Mouse (Mus musculus): ENCODE measurements around the gene Tcap.
A peak's percentile ranks its signal among the peaks of the same experiment; 100 is the strongest.
"Not testable (repeated sequence)": the region's sequence is repeated elsewhere in the genome, so short reads cannot be mapped to it uniquely, and the experiment has no call there.

Tcap gene

DNA sequence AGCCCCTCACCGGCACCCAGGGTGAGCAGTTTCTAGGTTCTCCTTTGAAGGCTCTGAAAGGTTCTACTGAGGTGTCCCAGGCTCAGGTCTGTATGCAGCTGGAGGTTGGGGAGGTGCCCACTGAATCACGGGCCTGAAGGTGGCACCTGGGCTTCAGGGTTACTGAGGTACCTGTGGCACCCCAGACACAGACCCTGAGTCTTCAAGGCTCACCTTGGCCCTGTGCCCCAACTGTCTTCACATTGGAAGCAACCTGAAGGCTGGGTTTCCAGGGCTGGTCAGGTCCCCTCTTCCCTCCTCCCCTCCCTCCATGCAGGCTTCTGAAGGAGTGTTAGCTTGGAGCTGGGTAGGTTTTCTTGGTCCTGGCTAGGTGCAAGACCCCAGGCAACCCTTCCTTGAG, 2.0 kb upstream of the Tcap start:
- DNase-seq (ENCODE audit: extremely low spot score, low spot score), result no peak

DNA sequence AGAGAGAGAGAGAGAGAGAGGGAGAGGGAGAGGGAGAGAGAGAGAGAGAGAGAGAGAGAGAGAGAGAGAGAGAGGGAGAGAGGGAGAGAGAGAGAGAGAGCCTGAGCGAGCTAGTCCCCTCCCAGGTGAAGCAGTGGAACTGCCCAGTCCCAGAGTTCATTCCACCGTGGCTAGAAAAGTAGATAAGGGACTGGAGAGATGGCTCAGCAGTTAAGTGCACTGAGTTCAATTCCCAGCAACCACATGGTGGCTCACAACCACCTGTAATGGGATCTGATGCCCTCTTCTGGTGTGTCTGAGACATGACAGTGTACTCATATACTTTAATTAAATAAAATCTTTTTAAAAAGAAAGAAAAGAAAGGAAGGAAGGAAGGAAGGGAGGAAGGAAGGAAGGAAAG, 1.2 kb upstream of the Tcap start:
- not testable (repeated sequence) for DNase-seq (ENCODE audit: extremely low spot score, low spot score)

DNA sequence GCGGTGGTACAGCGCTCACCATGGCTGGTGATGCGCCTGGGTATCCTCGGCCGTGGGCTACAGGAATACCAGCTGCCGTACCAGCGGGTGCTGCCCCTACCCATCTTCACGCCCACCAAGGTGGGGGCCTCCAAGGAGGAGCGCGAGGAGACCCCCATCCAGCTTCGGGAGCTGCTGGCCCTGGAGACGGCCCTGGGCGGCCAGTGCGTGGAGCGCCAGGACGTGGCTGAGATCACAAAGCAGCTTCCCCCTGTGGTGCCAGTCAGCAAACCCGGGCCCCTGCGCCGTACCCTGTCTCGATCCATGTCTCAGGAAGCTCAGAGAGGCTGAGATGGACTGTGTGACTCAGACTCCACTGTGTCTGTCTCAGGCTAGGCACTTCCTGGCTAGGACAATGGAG, 605 bp downstream of the Tcap start:
- DNase-seq (ENCODE audit: extremely low spot score, low spot score), result no peak

DNA sequence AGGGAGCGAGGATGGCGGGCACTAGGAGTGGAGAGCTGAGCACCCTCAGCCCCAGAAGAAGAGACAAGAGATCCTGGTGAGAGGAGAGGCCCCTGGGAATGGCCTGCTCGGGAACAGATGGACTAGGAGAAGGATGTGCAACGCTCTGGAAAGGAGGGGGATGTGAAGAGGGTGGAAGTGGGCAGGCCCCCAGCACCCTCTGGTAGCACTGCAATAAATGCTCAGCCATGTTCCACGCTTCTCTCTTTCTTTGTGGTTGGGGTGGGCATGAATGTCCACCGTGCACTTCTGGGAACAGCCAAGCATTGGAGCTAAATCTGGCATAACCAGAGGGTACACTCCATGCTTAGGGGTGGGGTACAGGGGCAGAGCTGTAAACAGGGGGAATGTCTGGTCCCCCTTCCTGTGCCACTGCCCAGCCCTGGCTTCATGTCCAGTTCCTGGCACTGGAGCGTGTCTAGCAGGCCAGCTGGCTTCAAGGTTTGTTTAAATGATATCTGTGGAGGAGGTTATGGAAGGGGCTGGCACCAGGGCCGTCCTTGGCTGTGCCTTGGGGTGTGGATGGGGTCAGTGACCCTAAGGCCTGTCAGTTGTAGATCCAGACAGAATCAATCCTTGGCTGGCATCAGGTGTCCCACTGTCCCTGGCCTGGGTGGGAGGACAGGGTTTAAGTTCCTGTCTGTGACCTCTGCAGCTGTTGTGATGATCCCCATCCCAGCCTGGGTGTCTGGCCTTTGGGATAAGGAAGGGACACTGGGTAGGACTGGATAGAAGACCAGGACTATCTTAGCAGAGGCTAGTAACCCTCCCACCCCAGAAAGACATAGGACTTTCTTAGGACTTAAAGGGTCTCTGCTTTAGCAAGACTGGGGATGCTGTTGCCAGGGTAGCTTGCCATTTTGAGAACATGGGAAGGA, 1.4 kb downstream of the Tcap start:
- no peak for DNase-seq (ENCODE audit: extremely low spot score, low spot score)

DNA sequence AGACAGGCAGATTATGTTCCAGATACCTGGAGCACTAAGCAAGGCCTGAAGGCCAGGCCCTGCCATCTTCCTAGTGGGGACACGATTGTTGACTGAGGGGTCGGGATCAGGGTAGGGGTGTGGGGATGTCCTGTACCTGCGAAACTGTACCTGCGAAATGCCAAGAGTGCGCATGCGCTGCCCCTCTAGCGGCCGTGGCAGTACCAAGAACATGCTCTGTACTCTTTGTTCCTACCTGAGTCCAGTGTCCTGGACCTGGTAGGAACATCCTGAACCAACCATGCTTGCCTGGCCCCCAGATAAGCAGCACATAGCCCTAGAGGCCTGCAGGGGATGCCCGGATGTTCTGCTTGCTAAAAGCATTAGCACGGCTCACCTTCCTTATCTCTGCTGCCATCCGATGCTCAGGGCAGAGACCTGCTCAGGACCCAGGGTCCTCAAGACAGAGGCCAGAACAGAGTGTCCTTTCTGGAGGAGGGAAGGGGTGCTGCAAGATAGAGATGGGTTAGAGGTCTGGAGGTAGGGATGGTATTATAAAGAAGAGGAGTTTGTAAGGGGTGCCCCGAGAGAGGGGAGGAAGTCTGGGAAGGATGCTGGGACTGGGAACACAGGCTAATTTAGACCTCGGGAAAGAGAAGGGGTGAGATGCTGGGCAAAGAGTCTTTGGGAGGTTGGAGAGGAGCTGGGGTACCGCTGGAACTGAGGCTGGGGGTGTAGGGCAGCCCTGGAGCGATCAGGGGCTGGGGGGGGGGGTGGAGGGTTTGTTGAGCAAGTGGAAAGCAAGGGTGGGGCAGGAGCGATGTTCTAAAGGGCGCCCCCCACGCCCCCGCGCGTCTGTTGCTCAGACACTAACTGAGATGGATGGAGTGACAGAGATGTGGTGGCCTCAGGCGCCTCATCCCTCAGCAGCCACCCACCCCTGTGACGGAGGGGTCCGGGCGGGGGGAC, 2.3 kb downstream of the Tcap start, which contains the start of gene Pnmt:
Pnmt (plus strand) TSS at position 813 of the 948 bp plus-strand sequence.
- DNase-seq (ENCODE audit: extremely low spot score, low spot score), result no peak

DNA sequence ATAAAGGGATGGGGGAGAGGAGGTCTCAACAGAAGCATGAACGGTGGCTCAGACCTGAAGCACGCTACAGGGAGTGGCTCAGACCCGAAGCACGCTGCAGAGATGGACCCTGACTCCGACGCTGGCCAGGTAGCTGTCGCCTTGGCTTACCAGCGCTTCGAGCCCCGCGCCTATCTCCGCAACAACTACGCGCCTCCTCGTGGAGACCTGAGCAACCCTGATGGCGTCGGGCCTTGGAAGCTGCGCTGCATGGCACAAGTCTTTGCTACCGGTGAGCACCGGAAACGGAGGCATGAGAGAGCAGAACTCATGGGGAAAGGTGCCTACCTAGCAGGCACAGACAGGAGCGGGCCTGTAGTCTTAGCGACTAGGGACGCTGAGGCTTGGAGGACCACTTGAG, 3.0 kb downstream of the Tcap start:
- no peak for DNase-seq (ENCODE audit: extremely low spot score, low spot score)

DNA sequence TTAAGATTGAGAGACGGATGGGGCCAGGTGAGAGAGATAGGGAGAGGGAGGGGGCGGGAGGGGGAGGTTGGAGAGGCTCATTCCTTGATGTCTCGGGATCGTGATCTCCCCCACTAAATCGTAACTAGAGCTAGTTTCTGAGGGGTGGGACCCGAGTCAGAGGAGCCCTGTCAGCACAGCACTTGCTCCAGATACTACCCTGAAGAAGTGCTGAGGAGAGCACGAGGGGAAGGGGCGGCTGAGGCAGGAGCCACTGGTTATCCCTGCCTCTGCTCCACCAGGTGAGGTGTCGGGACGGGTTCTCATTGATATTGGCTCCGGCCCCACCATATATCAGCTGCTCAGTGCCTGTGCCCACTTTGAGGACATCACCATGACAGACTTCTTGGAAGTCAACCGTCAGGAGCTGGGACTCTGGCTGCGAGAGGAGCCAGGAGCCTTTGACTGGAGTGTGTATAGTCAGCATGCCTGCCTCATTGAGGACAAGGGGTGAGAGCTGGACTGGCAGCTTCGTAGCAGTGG, 3.5 kb downstream of the Tcap start:
- no peak for DNase-seq (ENCODE audit: extremely low spot score, low spot score)

DNA sequence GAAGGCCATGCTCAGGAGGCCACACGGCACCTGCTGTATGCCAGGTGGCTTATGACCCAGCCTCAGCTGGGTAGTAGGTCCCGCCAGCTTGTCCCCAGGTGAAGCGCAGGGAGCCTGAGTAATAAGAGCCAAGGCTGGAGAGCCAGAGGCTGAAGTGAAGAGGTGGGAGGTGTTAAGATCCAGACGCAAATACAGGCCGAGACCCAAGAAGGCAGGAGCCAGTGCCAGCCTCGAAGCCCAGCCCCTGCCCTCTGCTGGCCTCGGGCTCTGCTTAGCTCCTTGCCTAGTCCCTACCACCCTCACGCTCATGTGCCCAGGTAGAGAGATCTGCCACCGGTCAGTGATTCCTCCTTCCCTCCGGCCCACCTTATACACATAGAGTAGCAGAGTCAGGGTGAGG, 4.7 kb downstream of the Tcap start:
- no peak for DNase-seq (ENCODE audit: extremely low spot score, low spot score)

DNA sequence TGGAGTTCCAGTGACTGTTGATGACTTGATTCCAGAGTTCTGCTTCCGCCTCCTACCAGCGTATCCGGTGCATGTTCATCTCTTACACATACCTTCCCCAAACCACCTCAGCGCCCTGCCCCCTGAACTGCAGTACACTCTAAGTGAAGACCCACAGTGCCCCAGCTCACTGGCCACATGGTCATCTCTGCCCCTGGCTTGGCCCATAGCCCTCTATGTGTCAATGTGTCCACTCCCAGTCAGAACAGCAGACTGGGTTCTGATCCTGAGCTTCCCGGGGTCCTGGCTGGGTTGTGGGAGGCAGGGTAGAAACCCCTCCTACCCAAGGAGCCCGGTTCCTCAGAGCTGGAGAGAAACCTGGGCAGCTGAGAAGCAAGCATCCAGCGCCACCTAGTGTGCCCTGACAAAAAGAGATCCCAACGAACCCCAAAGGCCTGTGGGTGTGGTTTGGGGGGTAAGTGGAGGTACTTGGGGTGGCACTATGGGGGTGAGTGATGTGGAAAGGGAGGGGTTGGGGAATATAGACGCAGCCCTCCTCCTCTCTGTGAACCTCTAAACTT, 5.7 kb downstream of the Tcap start:
- DNase-seq (ENCODE audit: extremely low spot score, low spot score), result no peak

DNA sequence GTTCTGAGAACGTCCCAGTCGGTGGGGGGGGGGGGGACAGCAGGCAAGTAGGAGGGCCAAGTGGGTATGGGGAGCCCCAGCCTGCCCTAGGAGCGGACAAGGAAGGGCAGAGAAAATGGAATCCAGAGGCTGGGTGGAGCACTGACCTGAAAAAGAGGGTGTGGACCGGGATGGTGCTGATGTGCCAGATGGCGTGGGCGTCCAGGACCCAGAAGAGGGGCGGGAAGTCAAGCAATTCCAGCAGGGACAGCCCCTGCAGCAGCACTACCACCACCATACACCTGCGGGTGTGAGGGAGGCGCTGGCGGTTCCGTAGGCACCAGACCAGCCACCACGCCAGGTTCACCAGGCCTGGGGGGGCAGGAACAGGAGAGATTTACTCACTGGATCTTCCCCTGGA, 6.5 kb downstream of the Tcap start:
- no peak for DNase-seq (ENCODE audit: extremely low spot score, low spot score)

DNA sequence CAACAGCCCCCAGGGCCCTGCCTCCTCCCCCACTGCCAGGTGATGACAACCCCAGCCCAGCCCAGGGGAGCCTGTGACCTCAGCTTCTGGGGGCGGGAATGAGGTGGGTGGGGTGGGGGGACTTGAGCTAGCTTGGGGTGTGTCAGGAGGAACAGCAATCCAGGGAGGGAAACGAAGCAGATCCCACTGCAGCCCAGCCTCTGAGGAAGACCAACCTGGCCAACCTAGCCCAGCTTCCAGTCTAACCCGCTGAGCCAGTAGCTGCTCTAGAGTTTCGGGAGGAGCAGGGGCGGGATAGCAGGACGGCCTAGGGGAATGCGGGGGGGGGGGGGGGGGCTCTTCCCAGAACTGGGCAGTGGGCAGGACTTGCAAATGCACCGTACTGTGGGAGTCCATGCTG, 8.4 kb downstream of the Tcap start:
- DNase-seq (ENCODE audit: extremely low spot score, low spot score), result no peak

DNA sequence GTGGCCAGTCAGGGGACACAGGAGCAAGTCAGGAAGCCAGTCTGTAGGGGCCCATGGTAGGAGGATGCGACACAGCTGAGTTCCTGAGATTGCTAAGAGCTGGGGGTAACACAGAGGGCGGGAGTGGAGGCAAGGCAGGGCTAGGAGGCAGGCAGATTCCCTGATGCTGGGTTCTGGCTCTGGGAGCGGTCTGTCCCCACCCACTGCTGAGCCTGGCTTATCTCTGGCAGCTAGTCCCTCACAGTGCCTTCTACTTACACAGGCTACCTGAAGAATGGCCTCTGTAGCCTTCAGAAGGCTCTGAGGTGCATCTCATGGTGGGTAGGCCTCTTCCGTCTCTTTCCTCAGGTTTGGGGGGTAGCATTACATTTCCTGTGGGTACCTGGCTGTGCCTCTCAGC, 9.0 kb downstream of the Tcap start:
- no peak for DNase-seq (ENCODE audit: extremely low spot score, low spot score)

DNA sequence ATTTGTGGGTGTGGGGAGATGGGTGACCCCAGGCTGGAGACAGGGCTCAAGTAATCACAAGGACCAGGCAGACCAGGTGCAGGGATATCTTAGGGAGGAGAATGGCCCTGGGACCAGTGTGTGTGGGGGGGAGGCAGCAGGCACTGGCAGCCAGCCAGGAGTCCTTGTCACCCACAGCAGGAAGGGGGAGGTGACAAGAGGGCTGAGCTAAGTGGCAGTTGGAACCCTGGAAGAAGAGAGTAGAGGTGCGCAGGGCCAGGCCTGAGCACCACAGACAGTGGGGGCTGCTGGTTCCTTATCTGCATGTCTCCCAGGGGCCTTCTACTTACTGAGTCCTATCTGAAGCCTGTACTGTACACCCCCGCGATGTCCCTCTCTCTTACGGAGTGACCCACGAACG, 9.7 kb downstream of the Tcap start:
- no peak for DNase-seq (ENCODE audit: extremely low spot score, low spot score)

DNA sequence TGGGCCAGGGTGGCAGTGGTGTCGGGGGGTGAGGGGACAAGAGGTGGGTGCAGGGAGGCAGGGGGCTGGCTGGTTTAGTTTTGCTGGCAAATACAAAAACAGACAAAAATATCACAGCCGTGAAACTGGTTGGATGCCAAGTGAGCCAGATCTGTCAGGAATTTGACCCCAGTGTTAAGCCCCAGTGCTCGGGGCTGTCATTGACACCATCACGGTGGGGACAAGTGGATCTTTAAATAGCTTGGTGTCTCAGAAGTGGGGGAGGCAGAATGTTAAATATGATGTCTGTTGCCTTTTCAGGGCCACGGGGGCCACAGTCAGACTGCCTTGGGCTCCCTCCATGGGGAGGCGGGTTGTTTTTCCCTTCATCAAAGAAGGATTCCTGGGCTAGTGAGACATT, 10.7 kb downstream of the Tcap start:
- DNase-seq (ENCODE audit: extremely low spot score, low spot score), result no peak

DNA sequence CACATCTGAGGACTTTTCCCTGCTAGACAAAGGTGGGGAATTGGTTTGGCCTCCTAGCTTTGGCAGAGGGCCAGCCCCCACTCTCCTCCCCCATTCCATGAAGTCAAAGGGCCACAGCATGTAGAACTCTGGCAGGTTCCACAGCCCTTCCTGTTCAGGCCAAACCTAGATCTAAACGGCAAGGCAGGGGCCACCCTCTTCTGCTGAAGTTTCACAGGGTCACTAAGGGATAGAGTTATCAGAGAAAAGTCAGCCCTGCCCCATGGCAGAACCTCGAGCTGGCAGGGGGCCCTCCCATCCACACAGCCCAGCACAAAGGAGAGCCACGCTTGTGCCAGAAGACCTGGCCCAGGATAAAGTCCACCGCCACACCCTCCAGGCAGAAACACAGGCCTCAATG, 11.4 kb downstream of the Tcap start:
- no peak for DNase-seq (ENCODE audit: extremely low spot score, low spot score)

DNA sequence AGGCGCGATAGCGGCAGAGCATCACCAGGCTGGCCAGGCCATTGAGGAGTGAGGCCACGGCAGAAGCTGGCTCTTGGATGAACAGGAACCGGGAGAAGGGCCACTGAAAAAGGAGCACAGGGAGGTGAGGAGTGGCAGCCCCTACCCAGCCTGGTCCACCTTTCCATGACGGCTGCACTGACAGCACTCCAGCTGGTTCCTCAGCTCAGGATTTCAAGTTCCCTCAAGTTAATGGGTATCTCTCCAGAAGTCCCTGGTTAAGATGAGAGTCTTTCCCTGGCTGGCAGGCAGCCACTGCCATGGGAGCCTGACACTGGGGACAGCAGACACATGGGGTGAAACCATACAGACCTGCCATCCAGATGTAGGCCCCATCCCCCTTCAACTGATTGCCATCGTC, 14.3 kb downstream of the Tcap start:
- no peak for DNase-seq (ENCODE audit: extremely low spot score, low spot score)

DNA sequence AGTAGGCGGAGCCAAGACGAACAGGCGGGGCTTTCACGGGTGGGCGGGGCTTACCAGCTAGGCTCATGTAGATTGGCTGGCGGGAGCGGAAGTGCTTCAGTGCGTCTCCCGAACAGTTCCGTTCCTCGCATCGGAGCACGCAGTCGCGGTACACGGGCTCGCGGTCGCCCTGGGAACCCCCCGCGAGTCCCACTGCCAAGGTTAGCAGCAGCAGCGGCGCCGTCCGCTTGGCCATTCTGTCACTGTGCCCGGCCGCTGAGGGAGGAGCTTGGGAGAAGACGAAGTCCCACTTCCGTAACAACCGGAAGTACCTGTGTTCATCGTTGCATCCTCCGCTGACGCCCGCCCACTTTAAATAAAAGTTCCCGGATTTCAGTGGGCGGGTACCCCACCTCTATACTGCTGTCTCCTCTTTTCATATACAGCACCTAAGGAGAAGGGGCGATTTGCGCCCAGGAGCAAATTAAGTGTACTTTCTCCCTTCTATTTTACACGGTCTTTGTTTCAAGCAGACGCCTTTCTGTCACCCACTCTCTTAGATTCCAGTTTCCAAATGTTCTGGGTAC, 16.6 kb downstream of the Tcap start, which contains the start of gene Pgap3:
Pgap3 (minus strand) TSS at position 330 of the 566 bp plus-strand sequence.
- peak; percentile 94 for DNase-seq (ENCODE audit: extremely low spot score, low spot score)

DNA sequence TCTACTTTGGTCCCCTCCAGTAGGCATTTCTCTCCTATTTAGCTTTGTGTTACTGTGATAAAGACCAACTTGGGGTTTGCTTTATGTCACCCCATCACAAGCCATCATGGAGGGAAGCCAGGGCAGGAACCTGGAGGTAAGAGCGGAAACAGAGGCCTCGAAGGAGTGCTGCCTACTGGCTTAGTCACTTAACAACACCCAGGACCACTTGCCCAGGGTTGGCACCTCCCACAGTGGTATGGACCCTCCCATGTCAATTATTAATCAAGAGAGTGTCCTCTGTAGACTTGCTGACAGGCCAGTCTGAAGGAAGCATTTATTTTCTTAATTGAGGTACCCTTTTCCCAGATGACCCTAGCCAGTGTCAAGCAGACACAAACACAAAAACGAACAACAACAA, 17.2 kb downstream of the Tcap start:
- no peak for DNase-seq (ENCODE audit: extremely low spot score, low spot score)

DNA sequence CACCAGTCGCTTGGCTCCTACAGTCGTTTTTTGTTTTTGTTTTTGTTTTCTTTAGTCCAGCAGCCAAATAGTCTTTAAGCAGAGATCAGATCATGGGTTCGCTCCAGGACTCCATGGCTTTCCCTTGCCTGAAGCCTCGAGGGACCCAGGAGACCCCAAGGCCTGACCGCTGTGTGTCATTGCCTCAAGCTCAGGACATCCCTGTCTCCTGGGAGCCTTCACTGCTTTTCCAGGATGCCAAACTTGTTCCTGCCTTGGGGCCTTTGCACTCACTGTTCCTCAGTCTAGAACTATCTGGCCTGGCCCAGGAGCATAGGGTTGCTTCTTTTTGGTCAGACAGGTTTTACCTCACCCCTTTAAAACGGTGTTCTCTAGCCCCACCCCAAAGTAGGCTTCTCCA, 23.0 kb downstream of the Tcap start:
- no peak for DNase-seq (ENCODE audit: extremely low spot score, low spot score)

DNA sequence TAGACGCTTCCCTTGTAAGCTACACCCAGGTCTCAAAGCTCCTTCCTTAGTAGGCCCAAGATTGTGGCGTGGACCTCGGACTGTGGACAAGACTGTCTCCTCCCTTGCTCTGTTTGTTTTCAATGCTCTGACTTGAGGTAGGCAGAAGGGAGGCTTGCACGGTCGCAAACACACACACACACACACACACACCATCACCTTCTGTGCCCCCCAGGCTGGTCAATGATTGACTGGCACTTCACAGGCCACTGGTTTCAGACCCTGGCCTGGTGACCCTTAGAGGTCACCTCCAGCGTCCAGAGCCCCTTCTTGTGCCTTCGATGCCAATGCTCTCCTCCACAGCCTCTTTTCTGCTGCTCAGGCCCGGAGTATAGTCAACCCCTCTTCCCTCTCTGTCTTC, 25.3 kb downstream of the Tcap start:
- no peak for DNase-seq (ENCODE audit: extremely low spot score, low spot score)

DNA sequence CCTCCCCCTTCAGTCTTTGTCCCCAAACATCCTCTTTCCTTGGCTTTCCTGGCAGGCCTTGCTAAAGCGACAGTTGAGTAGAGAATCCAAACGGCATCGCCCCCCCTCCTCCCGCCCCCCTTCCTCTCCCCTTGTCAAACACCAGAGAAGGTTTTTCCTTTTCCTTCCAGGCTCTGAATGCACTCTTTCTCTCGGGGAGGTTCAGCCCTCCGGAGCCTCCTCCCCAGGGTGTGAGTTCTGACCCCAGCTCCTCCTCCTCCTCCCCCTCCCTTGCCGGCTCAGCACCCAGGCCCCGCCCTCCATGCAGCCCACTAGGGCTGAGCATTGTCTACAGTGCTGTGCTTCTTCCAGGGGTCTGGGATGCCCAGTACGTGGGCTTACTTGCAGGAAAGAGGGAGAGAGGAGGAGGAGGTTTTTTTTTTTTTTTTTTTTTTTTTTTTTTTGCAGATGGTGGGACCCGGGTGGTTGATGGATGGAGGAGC, 25.8 kb downstream of the Tcap start:
- DNase-seq (ENCODE audit: extremely low spot score, low spot score), result peak; percentile 40

Measured in neural tube, embryonic 10.5 days (tissue).